Mouse (Mus musculus) urinary bladder, postnatal 10 days (tissue): Measurements from ENCODE around the gene Cacfd1.

Experiments
- DNase-seq: peaks from one replicate; pipeline ENCODE4 v3.0.0; 2022; ENCODE audit warnings: low spot score

Cacfd1 gene

DNA sequence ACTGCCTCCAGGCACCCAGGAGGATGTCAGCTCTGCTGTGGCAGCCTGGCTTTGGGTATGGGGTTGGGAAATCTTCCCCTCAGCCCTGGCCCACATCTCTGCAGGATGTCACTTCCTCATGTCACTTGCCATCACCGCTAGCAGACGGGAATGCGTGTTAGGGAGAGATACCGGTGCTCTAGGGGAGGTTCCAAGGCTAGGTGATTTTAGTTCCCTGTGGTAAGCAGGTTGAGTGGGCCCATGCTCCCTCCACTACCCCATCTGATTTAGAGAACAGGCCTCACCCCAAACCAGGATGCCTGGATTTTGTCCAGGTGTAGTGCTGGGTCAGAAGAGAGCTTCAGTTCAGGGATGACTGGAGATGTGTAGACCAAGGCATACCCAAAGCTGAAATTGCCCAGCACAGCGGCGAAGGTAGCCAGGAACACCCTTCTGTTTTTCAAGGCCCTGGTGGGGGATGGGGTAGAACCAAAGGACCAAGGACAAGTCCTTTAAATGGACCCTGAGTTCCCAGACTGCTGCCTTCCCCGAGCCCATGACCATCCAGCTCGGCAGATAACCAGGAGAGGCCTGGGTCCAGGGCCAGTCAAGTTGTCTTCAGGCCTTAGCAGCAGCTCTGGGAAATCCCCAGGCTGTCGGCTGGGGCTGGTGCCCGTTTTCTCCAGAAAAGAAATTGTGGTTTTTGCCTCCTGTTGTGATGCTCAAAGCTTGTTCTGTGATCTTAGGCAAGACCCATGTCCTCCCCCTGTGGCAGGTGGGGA is 17.3 kb downstream of the Cacfd1 start:
- no peak for DNase-seq

DNA sequence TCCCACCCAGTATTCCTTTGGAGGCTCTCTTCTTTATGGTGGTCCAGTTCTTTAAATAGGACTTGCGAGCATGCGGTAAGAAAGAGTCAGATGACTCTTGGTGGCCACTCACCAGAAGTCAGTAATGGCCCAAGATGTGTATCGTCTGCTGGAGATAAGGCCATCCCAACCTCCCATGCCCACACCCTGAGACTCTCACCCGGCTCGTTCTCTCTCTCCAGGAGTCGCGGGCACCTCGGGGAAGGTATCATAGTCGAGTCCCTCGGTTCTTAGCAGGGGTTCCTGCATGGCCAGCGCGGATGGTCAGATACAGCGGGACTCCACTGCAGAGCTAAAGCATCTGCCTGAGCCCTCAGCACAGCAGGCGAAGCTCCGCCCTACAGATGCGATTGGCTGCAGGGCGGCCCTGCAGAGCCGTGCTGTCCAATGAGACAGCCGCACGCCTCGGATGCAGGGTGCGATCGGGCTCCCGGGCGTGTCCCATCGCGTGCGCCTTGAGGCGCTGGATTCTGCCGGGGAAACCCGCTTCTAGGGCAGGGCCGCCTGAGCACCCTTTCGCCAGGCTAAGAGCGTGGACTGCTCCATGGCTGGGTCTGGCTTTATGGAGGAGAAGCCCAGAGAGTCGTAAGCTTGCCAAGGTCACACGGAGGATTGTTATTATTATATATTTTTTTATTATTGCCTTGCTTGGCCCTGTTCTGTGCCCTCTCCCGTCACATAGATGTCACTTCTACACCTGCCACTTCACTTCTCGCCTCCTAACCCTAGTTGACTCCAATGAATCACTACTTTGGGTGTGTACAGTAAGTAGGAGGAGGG is 18.1 kb downstream of the Cacfd1 start, which contains the start of gene Slc2a6:
TSS of gene Slc2a6 (minus strand) at position 381 of the 819 bp plus-strand sequence.
- DNase-seq: peak; percentile 47

DNA sequence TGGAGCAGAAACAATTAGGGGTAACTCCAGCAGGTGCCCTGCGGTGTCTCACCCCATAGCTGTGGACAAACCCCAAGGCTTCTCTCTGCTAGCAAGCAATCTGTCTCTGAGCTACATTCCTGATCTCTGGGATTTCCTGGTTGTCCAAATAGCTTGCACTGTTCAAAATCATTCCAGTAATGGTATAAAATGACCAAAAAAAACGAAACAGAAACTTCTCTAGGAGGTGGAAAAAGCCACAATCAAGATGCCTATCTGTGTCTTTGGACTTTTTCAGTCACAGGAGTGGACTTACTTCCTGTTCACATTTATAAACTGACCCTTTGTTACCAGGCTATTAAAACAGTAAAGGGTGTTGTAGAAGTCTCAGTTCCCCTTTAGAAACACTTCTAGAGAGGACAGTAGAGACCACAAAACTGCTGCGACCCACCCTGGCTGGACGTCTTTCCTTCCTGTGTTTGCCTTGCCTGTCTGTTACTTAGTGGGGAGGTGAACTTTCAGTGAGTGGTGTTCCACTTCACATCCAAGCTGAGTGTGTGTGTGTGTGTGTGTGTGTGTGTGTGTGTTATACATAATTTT is 18.8 kb downstream of the Cacfd1 start:
- DNase-seq: no peak

DNA sequence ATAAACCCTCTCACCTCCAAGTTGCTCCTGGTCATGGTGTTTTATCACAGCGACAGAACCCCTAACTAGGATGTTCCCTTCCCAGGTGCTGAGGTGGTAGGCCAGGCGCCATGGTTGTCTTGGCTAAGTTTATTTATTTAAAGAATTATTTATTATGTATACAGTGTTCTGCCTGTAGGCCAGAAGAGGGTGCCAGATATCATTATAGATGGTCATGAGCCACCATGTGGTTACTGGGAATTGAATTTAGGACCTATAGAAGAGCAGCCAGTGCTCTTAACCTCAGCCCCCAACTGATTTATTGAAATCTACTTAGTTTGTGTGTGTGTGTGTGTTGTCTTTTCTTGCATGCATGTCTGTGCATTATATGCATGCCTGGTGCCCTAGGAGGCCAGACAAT is 22.6 kb downstream of the Cacfd1 start:
- DNase-seq: no peak

DNA sequence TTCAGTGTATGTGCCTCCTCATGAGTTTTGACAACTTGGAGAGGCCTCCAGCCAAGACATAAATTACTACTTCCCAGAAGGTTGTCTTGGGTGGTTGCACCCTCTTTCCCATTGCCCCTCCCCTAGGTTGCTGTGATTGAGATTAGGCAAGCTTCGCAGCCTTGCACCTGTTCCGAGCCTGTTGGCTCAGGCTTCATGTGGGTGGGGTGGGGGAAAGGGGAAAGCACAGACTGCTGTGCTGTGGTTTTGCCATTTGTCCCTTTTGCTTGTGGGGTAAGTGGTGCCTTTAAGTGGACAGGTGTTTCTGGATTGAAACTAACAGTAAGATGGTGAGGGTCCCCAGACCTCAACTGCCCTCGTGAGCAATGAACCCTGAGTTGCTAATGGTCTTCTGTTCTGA is 26.3 kb downstream of the Cacfd1 start:
- DNase-seq: no peak

DNA sequence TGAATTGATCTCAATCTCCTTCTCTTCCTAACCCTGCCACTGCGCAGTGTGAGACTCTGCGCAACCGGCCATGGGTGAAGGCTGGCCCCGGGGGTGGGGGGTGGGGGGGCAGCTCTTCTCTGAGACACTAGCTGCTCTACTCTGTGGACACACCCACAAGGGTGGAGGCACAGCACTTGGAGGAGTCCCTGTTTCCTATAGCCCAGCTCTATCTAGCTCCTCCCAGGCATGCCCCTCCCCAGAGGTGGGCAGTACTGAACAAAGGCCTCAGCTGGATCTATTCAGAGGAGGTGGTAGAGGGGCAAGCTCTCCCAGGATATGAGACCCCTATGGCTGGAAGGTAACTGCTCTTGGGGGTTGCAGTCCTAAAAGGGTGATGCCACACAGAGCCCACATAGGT is 27.3 kb downstream of the Cacfd1 start:
- no peak for DNase-seq

DNA sequence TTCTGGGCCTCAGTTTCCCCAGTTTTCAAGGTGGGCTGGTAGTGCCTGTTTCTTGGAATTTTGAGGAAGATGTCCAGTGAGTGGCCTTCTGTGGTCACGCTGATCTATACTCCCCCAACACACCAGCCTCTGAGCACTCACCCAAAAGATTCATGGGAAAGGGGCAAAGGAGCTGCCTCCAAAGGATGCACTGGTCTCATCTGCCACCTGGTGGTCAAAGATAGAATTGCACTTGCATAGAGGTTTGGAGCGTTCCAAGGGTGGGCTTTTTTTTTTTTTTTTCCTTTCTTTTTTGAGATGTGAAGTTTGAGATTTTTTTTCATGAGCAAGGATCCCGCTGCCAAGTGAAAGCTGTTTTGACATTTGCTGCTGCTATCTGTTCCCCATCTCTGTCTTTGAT is 28.9 kb downstream of the Cacfd1 start:
- no peak for DNase-seq

DNA sequence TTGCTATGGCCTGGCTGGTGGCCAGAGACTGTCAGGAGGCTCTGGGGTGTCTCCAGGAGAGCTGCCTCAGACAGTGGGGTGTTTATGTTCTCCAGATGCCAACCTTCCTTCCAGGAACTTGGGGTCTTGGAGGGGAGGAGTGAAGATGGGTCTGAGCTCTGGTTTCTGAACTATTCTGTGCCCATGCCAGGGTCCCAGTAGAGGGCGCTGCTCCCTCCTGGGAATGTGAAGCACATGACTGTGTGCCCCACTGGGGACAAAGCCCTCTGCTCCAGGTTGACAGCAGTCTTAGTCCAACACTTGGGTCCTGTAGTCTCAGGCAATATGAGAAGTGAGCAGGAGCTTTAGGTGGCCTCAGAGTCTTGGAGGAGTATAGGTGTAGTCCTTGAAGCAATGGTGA is 29.6 kb downstream of the Cacfd1 start:
- no peak for DNase-seq

DNA sequence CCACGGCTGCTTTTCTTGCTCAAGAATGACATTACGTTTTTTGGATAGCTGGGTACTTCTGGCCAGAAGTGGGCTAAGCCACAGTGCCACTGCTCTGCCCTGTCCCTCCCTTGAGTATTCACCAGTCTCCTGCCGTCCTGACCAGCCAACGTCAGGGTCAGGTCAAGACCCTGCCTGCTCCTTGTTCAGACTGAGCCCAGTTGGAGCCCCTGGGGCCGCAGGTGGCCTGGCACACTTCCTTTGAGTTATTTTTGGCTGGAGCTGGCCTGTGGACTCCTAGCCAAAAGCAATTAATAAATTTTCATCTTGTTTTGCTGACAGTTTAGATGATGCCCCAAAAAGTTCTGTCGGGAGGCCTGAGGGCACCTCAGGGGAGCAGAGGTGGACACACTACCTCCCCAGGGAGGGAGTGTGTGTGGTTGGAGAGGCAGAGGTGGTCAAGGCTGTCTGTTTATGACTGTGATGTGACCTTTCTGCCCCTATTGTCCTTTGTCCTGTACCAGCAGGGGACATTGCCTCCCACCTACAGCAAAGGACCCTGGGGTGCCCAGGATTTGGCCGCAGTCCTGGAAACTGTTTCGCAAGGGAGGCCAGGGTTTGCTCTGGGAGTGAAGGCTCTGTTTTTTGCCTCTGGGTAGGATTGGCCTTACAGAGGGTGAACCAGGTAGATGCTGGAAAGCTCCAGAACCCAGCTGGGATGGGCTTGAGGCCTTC is 32.6 kb downstream of the Cacfd1 start:
- no peak for DNase-seq

DNA sequence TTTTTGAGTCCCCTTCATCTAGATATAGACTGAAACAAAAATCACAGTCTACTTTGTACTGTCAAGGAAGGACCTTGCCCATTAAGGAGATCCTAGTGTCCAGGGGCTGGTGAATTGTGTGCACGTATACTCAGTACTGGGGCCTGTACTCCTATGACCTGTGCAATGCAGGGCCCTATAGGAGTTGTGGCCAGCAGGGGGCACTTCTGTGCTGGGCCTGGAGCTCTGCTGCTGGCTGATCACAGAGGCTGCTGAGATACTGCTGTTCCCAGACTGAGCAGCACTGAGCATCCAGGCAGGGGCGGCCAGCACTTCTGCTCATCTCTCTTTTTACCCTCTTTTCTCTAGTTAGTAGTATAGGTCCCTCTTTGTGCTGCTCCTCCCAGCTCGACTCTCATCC is 33.7 kb downstream of the Cacfd1 start:
- peak; percentile 43 for DNase-seq

DNA sequence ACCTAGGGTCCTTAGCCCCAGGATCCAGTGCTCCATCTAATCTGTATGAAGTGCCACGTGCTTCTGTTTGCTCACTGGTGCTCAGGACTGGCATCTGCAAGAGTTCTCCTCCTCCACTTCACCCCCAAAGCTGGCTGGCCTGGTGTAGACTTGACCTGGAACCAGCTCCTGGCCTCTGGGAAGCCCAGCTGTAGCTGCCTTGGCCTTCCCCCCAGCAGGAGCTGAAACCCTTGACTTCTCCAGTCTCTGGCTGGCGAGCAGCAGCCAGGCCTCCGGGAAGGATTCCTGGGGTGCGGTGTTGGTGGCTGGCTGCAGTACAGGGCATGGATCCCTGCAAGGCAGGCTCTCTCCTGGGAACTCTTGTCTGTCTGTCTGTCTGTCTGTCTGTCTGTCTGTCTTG is 34.4 kb downstream of the Cacfd1 start:
- no peak for DNase-seq

DNA sequence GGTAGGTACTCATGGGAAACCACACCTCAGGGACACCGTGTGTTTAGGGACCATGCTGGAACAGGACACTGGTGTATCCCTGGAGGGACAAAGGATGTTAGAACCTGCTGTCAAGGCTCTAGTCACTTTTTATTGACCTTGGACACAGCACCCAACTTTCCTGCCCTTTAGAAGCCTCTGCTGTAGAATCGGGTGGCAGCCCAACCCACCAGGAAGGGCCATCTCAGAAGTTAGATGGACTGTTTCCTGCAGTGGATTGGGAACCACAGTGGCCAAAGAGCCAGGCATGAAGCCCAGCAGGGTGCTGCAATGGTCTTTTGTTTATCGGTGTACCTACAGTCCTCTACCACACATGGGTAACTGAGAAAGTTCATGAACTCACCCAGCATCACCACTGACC is 34.9 kb downstream of the Cacfd1 start:
- DNase-seq: no peak

DNA sequence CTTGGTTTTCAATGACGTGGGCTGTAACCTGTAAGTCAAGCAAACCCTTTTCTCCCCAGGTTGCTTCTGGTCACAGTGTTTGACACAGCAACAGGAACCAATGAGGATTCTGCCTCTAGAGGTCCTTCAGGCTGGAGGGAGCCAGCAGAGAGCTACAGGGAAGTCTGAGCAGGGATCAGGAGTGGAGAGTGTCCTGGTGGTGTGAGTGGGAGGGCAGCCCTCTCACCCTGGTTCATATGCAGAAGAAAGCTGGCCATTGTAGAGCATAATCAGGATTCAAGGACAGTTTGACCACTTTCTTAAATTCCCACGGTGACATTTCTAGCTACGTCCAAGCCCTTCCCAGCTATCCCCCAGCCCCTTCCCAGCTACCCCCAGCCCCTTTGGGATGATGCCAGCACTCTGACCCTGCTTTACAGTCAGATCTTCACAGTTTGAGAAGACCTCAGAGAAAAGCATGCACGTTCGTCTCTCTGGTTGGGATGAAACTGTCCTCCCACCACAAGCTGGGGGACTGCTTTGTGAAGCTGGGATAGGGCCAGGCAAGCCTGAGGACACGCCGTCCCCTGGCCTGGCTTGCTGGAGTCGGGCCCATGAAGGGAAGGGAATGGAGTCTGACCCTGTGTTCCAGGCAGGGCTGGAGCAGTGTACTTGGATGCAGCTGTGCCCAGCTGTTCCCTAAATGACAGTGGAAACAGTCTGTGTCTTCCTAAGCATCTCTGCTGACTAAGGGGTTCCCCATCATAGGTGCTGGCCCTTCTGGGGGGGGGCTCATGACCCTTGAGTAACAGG is 36.4 kb downstream of the Cacfd1 start:
- DNase-seq: no peak

DNA sequence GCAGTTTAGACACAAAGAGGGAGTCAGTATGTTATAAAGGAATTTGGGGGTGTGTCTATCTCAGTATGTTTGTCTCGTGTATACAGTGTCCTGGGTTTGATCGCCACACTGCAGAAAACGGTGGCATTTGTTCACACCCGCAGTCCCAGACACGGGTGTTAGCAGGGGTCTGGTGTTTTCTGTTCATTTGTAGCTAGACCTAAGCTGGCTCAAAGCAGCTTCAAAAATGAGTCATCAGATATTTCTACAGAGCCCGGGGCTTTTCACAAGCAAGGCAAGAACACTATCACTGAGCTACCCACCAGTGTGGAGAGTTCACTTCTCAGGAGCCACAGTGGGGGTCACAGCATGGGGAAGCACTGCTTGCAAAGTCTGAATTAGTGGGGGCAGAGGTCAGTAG is 39.7 kb downstream of the Cacfd1 start:
- no peak for DNase-seq

DNA sequence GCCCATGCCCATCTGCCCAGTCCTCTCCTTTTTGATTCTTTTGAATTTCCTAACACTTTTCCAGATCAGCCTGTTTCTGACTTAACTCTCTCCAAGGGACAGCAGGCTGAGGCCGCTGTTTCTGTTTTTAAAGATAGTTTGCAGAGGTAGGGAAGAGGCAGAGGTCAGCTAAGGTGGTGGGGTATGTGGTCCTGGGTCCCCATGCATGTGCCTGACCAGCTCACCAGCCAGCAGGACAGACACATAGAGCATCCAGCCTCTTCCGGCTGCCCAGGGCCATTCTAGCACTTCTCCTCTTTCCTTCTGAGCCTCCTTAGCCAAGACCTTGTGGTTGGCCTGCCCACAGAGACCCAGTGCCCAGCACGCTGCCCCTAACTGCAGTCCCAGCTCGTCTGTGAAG is 48.5 kb downstream of the Cacfd1 start:
- no peak for DNase-seq

DNA sequence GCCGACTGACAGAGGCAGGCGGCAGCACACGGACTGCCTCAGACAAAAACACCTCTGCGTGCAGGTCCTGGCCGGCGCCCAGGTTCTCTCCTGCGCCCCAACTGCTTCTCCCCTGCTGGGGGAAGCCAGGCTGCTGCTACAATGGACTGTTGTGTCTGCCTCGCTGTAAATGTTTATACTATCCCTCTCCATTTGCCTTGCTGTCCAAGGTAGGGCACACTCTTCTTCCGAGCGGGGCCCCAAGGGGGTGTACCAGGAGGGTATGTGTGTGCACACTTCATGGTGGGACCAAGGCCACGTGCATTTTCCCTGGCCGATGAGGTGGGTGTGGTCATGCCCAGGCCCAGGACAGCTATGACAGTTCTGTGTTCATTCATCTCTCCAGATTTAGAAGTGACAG is 49.0 kb downstream of the Cacfd1 start:
- no peak for DNase-seq

DNA sequence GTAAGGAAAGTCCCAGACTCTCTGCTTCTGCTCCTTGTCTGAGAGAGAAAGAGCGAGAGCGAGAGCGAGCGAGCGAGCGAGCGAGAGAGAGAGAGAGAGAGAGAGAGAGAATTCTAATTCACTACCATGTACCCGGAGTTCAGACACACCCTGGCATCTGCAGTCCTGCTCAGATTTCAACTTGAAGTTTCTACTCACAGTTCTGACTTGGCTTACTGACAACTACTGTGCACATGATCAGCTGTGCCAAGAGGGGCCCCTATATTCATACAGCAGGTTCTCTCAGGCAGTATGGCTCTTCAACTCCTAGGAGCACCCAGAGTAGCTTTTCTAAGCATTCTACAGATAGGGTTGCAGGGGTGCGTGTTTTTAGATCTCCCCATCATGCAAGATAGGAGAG is 49.5 kb downstream of the Cacfd1 start:
- DNase-seq: no peak

DNA sequence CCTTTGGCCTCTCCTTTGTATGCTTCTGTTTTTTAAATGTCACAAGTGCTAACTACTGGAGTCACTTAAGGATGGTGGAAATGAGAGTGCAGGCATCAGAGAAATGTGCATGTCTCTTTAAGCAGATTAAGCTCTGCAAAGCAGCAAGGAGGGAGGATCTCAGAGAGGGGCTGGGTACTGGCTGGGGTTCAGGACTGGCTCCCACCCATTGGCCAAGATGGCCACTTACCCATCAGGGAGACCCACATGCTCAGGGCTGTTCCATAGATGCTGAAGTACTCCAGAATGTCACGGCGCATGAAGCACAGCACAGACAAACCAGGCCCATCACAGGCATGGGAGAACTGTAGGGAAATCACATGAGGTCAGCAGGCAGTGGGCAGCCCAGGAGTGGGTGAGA is 57.4 kb downstream of the Cacfd1 start:
- no peak for DNase-seq

DNA sequence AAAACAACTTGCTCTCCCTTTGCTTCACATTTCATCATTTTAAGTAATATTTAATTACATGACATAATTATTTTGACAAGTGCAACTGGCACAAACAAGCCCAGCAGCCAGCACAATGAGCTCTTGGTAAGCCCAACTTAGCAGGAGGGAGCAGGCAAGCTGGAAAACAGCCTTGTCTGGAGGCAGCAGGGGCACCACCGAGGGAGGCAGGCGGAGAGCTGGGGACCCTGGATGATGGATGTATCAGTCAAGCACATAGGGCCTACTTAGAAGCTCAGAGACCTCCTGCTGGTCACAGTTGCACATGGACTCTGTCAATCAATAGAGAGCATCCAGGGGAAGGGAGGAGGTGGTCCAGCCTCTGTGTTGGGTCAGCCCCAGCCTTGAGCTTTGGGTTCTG is 58.3 kb downstream of the Cacfd1 start:
- no peak for DNase-seq

DNA sequence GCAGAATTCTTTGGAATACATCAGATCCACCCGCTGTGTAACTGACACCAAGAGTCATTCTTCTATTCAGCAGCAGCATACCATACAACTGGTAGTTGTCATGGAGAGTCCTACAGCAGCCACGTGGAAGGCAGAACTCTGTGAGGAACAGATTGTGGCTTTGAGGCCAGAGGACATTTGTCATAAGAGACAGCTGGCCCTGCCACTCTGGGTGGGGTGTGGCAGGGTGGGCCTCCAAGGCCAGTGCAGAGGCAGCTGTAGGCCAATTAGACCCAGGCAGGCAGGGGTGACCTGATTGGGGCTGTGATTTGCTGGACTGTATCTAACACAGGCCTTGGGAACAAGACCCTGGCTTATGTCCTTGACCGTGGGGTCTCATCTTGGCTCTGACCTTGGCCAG is 59.9 kb downstream of the Cacfd1 start:
- DNase-seq: no peak

DNA sequence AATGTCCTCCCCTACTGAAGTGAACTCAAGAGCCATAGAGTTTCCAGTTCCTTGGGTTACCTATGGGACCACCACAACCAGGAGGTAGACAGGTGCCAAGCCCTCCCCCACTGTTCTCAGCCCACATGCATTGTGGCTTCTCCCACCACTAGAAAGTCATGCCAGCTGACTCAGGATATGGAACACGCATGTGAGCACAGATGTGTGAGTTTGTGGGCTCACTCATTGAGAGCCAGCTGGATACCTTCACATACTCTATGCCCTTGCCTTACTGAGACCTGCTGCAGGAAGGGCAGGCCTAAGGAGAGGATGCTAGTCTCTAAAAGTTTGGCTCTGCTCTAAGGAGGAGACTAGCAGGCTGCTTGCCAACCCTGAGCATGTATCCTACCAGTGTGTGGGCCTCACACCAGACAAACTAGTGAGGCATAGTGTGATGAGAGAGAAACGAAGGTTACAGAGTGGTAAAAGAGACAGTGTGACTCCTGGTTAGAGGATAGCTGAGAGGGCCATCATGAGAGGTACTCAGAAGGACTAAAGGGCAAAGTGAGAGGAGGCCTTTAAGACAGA is 60.6 kb downstream of the Cacfd1 start:
- no peak for DNase-seq
